Mouse (Mus musculus): Measurements from ENCODE around the gene Cers6.

Gene Cers6

DNA sequence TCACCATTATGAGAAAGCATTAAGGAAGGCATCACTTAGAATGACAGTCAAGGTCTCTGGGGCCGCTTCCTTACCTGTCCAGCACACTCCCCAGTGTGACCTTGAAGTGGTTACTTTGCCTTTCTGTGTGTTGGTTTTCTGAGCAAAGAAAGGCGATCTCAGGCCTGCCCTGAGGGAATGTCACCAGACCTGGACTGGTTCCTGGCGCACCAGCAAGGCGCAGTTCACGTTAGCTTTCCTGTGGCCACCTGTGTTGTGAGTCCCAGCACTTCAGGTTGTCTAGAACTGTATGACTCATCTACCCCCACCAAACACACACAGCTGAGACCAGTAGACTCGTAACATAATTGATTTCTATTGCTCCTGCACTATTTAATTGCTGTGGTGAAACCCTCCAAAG lies 193.9 kb downstream of the Cers6 start:
- in situ Hi-C loops (cut with MseI, MboI), result no loop called here

DNA sequence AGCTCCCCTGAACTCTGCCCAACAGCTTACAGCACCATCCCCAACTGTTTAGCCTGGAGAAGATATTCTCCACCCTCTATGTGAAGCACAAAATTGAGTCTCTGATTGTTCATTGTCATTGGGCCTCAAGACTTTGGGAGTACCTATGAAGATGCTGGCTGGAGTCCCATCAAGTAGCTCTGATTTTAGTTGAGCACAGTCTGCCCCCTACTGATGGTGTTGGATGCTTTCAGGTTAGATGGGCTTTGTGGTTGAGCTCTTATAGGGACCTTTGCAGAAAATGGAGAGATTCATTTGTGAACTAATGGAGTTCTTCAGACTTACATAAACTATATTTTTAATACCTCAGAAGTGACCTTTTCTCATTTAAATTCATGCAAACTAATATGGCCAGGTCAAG lies 200.1 kb downstream of the Cers6 start:
- in situ Hi-C loops (cut with MseI, MboI), result no loop called here

DNA sequence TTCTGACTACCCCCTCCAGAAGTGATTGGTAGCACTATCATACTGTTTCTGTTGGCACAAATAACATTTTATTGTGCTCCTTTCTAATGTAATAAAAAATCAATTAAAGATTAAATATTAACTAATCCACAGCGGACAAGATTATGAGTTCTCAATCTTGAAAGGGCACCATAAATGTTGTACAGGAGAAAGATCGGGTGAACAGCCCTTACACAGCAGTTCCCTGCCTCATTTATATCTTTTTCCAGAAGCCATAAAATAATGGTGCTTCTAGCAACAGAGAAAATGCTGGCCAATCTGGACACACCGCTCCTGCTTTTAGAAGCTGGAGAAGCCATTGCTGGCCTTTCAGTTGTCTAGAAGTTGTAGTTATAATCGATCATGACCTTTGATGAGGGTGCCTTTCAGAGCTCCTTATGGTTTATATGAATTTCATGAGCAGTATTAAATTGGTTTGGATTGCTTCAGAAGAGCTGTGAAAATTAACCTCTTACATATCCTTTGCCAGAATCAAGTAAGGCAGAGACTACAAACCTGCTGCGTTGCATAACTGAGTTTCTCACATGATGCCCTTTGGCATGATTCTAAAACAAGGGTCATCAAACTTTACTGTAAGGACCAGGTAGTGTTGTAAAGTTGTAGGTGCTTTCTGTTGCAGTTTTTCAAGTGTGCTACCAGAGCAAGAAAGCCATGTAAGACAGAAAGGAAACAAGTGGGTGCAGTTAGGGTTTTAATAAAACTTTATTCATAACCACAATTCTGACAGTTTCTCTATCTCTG lies 200.9 kb downstream of the Cers6 start:
- in situ Hi-C loops (cut with MseI, MboI), result no loop called here

DNA sequence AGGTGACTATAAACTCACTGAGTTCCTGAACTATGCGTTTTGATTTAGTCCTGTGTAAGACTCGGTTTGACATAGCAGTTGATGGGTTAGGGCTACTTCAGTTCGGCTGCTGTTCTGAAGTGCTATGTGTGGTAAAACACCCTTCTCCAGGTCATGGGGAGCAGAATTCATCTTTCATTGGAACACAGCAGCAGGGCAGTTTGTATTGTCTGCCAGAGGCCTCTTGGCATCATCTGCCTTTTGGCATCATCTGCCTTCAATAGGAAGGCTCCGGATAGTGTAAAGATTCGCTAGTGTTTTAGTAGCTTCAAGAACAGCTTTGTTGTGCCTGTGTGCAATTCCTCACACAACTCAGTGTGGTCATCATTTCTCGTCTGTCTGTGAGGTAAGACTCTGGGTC lies 203.5 kb downstream of the Cers6 start:
- in situ Hi-C loops (cut with MseI, MboI), result no loop called here

DNA sequence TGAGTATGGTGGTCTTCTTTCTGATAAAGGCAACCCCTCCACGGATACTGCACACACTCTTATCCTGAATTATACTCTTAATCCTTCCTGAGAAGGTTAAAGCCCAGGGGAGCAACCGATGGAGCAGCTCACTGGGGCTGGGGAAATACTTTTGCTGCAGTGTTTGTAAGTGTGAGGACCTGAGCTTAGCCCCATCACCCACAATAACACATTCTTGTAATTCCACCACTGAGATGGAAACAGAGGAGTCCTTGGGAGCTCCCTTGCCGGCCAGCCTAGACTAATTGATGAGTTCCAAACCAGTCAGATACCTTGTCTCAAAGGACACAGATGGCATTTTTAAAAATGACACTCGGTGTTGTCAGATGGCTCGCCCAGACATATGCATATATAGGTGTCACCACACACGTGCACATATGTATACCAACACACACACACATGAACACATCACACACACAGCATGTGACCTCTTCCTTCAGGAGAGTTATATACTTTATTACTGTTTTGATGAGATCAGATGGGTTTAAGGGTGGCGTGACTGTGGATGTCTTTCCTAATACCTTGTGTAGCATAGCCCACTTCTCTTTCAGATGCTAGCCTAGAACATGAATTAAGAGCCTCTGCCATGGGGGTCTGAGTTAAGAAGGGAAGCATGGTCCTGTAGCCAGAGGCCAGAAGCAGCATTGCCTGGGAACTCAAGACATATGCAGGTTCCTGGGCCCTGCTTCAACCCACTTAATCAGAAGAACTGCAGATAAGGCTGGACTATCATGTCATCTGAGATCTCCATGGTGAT lies 210.4 kb downstream of the Cers6 start:
- in situ Hi-C loops (cut with MseI, MboI), result no loop called here

DNA sequence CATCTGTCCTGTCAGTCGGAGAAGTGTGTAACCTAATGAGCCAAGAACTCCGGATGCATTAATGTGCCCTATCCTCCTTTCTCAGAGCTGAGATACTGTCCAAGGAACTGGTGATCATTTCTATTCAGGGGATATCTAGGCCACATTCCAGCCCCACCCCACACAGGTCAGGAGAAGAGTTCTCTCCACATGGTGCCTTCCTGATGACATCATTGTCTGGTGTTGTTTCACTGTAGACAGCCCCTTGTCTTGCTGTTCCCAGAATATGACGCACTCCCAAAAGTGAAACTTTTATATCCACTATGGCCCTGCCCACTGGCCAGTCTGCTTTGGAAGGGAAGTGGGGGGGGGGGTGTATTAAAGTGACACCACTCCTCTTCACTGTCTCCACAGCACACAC lies 215.9 kb downstream of the Cers6 start:
- in situ Hi-C loops (cut with MseI, MboI), result no loop called here

DNA sequence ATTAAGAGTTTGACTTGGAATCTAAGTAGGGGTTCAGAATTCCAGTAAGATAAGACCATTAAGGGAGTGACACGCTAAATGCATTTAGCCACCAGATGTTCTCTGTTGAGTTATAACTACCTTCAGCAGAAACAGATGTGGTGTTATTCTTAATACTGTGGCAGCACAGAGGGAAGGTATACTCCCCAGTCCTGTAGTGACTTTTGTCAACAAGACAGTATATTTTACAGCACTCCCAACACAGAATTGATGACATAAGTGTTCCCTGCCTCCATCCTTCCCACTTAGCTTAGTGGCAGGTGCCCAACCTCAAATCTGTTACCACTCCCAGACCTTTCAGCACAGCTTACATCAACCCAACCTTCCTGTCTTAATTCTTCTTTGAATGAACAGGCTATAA lies 219.5 kb downstream of the Cers6 start:
- in situ Hi-C loops (cut with MseI, MboI), result no loop called here

DNA sequence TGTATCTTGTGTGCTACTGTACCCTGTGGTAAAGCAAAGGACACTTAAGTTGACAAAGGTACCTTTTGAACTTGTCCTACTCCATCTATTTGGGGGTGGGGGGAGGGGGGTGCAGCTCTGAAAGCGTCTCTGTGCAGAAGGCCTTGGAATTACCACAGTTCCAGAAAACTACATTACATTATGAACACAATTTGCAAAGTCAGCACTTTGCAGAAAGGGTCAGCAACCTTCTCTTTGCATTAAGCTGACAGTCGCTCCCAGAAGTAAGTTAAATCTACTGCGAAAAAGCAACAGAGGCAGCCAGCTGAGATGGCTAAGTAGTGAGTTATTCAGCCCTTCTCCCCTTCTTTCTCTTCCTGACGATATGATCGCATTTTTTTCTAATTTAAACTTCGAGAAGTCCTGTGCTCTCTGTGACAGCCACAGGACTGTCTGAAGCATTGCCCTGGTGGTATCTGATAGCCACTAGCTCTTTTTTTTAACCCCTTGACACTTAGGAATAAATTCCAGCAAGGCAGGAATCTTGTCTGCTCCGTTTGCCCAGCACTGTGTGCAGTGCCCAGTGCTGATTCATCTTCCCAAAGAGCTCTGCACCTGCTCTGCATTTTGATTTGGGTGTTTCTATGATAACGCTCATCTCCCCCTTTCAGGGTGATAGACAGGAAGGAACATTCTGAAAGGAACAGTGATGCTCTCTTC lies 221.4 kb downstream of the Cers6 start:
- in situ Hi-C loops (cut with MseI, MboI), result no loop called here

DNA sequence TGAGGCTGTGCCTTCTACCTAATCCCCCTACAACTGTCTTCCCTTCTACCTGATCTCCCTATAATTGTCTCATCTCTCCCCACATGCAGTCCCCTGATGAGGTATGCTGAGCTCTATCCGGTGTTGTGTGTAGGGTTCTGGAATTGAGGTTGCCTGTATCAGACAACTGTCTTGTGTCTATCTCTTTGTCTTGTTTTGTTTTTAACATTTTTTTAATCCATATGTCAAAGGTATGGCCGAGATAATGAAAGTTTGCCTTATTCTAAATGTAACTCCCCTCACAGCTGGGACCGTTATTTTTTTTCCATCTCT lies 221.9 kb downstream of the Cers6 start:
- in situ Hi-C loops (cut with MseI, MboI), result no loop called here

DNA sequence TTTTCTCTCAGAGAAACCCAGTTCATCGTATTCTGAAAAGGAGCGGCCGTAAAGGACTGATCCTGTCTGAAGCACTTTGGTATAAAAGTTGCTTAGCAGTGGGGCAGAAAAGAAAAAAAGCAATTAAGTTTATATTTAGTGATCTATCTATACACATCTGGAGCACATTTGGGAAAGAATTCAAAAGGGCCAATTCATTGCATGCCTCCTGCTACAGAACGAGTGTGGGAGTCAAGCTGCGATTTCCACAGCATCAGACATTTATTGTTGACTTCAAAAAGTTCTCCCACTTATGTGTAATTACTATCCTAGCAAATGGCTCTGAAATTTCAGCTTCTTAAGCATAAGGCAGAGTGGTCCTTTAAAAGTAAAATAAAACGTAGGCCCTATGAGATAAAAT lies 223.2 kb downstream of the Cers6 start:
- in situ Hi-C loops (cut with MseI, MboI), result no loop called here

DNA sequence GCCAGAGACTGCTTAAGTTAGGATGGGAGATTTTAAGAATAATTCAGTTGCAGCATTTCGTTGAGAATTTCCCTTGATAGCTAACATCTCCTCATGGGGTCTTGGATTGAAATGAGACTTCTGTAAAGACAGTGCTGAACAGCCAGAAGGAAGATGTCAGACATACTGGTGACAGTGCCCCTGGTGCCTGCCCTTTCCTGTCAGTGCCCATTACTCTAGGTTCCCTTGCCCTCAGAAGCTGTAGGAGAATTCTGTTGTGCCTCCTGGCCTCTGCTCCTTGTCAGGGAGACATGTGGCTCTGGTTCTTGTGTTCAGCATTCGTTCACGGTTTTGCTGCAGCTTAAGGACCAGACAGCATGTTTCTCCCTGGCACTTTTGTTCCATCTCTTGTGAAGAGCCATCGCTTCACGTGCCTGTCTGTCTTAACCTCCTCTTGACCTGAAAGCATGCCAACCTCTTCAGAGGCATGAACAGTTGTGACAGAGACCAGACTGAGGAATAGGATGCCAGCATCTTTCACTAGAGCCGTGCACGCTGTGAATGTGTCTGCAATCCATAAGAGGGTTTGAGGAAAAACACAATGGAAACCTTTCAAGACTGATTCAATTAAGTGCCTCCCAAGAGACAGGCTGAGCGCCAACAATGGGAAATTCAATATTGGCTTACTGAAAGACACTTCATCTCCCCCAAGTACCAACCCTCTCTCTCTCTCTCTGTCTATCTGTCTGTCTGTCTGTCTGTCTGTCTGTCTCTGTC lies 225.4 kb downstream of the Cers6 start:
- in situ Hi-C loops (cut with MseI, MboI), result no loop called here

DNA sequence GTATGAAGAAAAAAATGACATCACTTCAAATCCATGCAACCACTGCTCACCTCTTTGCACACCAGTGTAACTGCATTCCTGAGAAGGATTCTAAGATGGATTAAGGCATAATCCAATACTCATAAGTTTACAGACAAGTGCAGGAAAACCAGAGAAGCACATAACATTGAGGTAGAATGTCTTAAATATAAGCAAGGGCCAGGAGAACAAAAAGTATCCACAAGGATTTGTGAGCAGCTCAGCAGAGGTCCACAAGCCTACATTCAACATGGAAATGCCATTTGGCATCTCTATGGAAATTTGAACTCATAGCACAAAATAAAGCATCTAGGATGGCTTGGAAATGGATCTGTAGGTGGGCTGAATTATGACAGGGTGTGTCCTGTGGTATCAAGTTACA lies 234.6 kb downstream of the Cers6 start:
- in situ Hi-C loops (cut with MseI, MboI), result loop anchor here in 1 of 2 experiments (10.0 kb wide), 1 partner anchor 311 kb away; no protein-coding TSS in a partner anchor

DNA sequence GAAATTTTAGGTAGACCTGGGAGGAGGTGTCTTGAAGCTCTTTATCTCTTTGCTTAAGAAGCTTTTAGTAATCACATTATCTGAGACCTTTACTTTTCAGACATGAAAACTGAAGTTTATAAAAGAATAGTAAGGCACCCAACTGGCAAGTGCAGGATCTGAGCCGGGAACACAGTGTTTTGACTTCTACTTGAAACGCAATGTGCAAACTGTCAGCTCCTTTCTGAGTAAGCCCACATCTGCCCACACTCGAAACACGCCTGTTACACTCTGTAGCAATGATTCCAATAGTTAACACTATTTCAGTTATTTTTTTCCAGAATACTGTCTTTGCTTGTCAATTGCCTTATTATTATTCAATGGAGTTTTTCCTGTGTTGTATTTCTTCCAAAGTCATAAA lies 235.6 kb downstream of the Cers6 start:
- in situ Hi-C loops (cut with MseI, MboI), result loop anchor here in 1 of 2 experiments (10.0 kb wide), 1 partner anchor 312 kb away; no protein-coding TSS in a partner anchor

DNA sequence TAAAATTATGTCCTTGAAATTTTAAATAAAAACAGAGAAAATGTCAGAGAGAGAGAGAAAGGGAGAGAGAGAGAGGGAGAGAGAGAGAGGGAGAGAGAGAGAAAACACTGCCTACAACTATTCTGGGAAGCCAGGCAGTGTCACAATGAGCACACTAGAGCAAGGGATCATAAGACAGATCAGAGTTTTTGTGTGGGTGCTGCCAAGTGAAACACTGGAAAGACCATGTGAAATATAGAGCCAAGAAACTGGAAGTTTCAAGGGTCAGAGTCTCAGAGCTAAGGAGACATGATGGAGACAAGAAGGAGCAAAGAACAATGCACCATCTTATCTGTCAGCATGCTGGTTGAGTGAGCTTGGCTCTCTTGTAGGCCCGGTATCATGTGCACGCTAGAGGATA lies 236.3 kb downstream of the Cers6 start:
- in situ Hi-C loops (cut with MseI, MboI), result loop anchor here in 1 of 2 experiments (10.0 kb wide), 1 partner anchor 313 kb away; no protein-coding TSS in a partner anchor

DNA sequence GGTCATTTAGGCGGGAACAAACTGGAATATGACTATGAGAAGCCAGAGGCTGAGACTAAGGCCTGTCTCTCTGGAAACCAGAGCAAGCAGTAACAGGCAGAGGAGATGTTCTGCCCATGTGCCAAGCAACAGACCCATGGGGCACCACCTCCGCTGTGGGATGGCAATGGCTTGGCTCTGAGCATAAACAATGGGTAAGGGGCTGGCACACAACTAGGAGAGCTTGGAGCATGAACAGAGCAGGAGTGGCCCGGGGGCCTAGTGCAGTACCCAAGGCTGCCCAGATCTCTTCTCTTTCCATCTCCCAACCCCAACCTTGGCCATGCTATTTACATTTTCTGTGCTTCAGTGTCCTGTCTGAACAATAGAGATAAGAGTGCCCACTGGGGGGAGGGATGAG lies 237.5 kb downstream of the Cers6 start:
- in situ Hi-C loops (cut with MseI, MboI), result loop anchor here in 1 of 2 experiments (10.0 kb wide), 1 partner anchor 314 kb away; no protein-coding TSS in a partner anchor

DNA sequence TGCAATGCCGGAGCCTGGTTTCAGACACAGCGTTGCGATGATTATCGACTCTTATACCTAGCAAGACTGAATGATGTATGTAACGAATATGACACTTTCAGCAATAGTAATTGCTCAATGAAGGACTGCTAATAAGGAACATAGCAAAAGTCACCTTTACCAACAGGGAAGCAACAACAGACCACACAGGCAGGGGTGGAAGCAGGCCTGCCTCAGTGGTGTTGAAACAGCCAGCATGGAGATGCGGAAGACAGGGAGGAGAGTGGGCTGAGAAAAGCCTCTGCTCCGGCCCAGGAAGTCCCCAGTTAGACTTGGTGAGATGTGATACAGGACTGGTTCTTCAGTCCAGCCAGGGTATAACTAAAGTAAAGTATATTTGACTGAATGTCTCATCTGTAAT lies 237.9 kb downstream of the Cers6 start:
- in situ Hi-C loops (cut with MseI, MboI), result loop anchor here in 1 of 2 experiments (10.0 kb wide), 1 partner anchor 314 kb away; no protein-coding TSS in a partner anchor

DNA sequence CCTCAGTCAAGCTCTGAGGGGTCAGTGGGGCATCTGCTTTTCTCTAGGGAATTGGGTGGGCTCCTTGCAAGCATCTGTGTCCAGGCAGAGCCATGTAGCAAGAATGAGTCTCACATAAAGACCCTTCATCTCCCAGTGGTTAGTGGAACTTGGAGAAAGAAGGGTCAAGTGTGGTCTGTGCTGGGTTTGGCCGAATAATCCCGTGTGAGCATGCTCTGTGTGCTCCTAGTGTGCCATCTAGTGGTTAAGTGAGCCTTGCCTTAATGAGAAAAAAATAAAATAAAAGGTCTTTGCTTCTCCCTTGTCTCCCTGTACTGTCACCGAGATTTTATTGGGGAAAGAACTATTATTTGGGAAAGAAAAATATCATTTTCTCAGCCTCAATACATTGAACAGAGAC lies 239.5 kb downstream of the Cers6 start:
- in situ Hi-C loops (cut with MseI, MboI), result loop anchor here in 1 of 2 experiments (10.0 kb wide), 1 partner anchor 316 kb away; no protein-coding TSS in a partner anchor

DNA sequence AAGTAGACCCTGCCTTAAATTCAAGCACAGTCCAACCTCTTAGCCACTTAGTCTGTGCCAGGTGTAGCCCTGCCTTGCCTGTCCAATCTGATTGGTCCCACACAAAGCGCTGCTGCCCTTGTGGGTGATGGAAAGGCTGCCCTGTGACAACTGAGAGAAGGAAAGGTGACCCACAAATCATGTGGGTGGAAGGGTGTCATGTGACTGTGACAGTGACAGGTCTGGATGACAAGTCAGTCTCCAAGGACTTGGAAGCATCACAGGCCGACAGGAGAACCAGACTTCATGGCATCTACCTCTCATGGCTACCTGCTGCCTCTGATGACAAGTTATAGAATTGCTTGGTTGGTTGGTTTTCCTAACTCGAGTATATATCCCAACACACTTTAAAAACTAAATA lies 242.3 kb downstream of the Cers6 start:
- in situ Hi-C loops (cut with MseI, MboI), result loop anchor here in 1 of 2 experiments (10.0 kb wide), 1 partner anchor 319 kb away; no protein-coding TSS in a partner anchor

DNA sequence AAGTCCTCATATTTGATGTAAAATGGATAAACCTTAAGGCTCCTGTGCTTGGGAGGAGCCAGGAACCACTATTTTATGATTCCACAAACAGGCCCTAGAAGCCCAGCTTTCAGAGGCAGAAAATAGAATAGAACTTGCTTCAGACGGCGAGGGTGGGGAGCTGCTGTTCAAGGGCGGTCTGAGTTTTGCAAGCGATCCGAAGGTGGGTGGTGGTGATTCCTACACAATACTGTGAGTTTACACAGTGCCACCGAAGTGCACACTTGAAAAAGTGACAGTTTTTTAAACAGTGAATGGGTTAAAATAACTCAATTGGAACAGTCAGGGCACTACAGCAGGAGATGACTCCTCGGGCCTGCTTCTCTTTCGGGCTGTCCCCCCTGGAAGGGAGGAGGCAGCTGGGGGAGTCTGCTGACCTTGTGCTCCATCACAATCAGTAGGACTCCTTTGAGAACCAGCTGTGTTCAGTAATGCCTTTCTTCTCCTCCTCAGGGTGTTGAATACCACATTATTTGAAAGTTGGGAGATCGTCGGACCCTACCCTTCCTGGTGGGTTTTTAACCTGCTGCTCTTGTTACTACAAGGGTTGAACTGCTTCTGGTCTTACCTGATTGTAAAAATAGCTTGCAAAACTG lies 243.4 kb downstream of the Cers6 start:
- in situ Hi-C loops (cut with MseI, MboI), result loop anchor here in 1 of 2 experiments (10.0 kb wide), 1 partner anchor 320 kb away; no protein-coding TSS in a partner anchor

DNA sequence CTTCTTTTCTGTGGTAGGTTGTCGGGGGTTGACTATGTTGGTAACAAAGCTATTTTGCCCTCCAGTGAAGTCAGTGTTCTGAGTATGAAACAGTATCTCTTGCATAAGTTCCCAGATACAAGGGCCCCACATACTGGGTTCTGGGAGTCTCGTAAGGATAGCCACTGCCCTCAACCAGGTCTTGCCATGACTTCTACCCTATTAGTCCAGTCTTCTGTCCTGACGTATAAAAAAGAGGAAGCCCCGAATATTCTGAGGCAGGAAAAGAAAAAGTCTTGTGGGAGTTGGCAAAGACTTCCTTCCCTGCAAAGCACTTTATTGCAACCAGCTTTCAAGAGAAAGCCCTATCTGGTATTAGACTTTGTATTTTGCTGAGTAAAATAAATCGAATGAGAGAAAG lies 248.0 kb downstream of the Cers6 start:
- in situ Hi-C loops (cut with MseI, MboI), result loop anchor here in 1 of 2 experiments (10.0 kb wide), 1 partner anchor 324 kb away; no protein-coding TSS in a partner anchor

DNA sequence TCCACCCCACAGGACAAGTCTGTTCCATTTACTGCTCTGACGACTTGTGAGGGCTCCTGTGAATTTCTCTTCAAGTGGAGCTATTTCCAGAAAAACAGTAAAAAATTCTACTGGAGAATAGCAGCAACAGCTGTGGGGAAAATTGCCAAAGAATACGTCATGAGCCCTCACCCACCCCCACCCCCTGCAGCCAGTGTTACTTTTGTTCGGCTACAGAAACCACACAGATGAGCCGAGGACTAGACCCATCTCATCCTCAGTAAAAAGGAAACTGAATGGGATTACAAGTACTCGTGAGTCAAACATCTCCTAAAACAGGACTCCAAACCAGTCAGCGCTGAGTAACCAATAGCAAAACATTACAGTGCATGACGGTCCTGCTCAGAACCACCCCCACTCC lies 248.5 kb downstream of the Cers6 start:
- in situ Hi-C loops (cut with MseI, MboI), result loop anchor here in 1 of 2 experiments (10.0 kb wide), 1 partner anchor 325 kb away; no protein-coding TSS in a partner anchor
